Mouse (Mus musculus) brain, embryonic 14.5 days (tissue): ENCODE results near the gene Mllt10.

Source experiments
- CTCF ChIP-seq: fragments of 200-500 bp; IDR thresholded peaks from 2 replicates; pipeline ENCODE4 v1.5.1; 2012; ENCODE audit warnings: inconsistent platforms, mild to moderate bottlenecking, moderate library complexity, borderline replicate concordance; ENCODE audit not compliant: insufficient read depth, insufficient read length; ENCODE audit errors: extremely low read depth
- POLR2A ChIP-seq: fragments of 200-500 bp; IDR thresholded peaks from 2 replicates; pipeline ENCODE4 v1.6.1; 2012; ENCODE audit warnings: mild to moderate bottlenecking, inconsistent platforms, borderline replicate concordance; ENCODE audit not compliant: poor library complexity, insufficient read depth, insufficient read length, severe bottlenecking; ENCODE audit errors: extremely low read depth

GRCm38 (mm10) chr2:18019122-18019521 lies 35.9 kb upstream of the Mllt10 start:
- TF ChIP-seq CTCF (no peak), POLR2A (no peak)
